Mouse (Mus musculus) gastrocnemius, postnatal 14 days (tissue): ENCODE data around the gene Spag16. TPM values are rescaled to one million over a fixed set of nuclear protein-coding genes. Genes with fewer than 3 reads are reported as not detected.

Source experiments
- DNase-seq: peaks from one replicate; pipeline ENCODE4 v3.0.0; 2021; ENCODE audit warnings: mixed read lengths
- intact Hi-C: fragments of 180-260 bp; cut with DNase I; formaldehyde crosslinking; loops from one replicate; pipeline ENCODE4 v1.15.1; 2025; ENCODE audit warnings: low total_unique reads
- total RNA-seq, 2 experiments: library from RNA; stranded (reverse); gene quantifications; 2 replicates each; pipeline ENCODE4 v1.2.3; 2021

Spag16 gene
- total RNA-seq, 2 experiments from 2014 or later: not detected

DNA sequence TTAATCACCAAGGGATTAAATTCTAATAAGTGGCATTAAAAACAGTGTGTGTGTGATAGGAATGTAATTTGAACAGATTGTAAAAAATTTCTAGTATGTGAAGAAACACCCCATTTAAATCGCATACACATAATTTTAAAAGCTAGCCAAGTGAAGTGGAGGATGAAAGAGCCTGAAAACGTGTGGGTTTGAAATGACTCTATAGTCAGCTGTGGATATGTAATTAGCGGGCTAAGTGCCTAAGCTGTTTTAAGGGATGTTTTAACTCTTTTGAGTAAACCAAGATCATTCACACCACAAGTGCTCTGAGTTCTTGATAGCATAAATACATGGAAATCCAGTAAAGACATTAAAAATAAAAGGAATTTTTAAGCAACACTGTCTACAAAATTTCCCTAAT lies 524.6 kb downstream of the Spag16 start:
- no peak for DNase-seq
- intact Hi-C loops: no loop called here

DNA sequence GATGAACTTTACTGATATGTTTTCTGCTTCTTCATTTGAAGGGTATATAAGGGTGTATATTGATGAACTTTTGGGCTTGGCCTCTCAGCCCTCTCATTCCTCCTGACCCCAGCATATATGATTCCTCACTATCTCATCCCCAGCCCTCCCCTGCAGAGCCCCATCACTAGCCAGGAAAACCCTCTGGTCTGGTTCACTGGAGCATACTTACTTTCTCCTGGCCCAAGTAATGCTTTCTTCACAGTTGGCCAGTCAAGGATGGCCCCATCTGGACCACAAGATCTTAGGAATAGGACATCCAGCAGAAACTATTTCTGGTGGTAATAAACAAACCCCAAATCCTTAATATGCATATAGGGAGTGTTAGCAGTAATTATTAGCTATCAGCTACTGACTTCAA lies 527.2 kb downstream of the Spag16 start:
- intact Hi-C loops: no loop called here
- no peak for DNase-seq

DNA sequence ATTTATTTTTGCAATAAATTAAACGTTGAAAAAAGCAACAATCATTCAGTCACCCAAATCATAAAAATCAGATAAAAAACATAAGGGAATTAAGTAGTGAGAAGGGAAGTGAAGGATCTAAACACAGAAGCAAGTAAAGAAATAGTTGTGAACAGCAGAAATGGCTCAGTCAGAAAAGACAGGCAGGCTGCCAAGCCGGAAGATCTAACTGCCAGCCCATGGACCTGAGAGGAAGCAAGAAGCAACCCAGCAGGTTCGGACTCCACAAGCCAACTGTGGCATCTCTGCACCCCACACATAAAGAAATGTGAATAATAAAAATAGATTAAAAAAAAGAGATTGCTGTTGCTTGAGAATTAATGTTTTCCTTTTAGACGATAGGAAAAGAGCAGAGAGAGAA lies 545.0 kb downstream of the Spag16 start:
- intact Hi-C loops: no loop called here
- DNase-seq: no peak

DNA sequence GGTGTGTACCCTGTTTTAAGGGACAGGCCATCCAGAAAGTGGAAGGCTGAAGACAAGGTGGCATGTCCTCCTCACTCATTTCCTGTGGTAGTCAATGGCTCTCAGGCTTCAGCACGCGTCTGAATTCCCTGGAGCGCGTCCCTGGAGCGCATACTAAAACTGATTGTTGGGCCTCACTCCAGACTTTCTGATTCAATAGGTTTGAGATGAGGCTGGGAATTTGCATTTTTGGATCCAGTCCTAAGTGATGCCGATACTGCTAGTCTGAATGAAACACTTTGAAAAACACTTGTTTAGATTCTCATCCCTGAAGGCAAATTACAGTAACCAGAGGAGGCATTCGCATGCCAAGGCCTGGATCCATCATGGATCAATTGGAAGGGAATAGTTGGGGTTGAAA lies 553.3 kb downstream of the Spag16 start:
- intact Hi-C loops: no loop called here
- DNase-seq: no peak

DNA sequence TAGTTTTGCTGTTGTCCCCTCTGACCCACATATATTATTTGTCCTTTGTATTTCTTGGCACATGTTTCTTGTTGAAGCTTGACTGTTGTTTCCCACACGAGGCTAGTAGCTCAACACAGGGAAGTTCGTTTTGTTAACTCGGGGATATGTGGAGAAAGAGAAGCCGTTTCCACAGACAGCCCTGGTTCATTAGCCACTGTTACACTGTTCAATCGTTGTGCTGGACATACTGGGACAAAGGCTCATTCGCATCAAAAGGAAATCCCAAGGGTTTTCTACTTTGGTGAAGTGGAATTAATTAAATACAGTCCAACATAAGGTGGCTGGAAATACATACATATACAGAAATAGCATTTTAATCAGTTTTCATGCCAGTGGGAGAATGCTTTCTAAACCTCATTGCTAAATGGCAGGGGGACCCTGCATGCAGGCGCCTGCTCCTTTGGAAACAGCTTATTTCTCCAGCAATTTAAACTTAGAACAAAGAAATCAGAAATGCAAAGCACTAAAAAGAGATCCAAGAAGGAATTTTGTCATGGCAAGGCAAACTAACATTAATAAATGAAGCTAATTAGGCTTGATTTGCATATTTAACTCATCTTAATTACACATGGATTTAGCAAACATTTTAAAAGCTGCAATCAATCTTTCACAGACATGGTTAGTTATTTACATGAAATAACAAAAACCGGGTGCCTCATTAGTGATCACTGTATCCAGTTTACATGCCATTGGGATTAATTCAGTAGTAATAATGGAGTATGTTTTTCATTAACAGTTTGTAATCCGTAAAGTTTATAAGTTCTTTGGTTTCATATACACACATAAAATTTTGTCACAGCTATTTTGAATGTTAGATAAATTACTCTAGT lies 615.7 kb downstream of the Spag16 start:
- intact Hi-C loops: no loop called here
- DNase-seq: no peak

DNA sequence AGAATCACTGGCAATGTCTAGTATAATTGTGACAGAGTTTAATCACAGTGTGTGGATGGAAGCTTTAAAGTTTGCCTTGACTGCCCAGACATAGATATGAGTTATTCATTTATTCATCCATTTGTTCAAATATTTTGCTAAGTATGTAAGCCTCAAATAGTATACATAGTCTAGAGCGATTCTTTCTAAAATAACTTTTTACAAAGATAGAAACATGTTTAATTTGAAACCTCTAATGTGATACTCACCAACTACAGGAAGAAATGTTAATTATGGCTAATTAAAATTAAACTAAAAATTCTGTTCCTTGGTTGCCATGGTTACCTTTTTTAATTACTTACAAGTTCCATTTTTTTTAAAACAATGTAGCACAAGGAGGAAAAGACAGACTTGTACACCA lies 653.1 kb downstream of the Spag16 start:
- DNase-seq: no peak
- intact Hi-C loops: no loop called here

DNA sequence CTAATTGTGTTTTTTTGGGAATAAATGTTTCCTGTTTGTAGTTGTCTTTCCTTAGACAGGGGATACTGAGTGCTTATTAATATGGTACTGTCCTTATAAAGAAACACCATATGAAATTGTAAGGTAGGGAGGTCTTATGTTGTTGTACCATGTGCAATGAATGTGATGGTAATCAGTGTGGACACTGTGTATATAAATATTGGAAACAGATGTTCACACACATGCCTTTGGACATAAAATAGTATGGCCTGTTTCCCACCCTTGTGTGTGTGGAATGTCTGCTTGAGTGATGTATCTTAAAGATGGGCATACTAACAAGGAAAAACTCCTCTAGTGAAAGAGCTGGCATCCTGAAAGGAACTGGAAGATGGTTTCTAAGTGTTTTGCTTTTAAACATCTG lies 692.1 kb downstream of the Spag16 start:
- intact Hi-C loops: no loop called here
- DNase-seq: no peak

DNA sequence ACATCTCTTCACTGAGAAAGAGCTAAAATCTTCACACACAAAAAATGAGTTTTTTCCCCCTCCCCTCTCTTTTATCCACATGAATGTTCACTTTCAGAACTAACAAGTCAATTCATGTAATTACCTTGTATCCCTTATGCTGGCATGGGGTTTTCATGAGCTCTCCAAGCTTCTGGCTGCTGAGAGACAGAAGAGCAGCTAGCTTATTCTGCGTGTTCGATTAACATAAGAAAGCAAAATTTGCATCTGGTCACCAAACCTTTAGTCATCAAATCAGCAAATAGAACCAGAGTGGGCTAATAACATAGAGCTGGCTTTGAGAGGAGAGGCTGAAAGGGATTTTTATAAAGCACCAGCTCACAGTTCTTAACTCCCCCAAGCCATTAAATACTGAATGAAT lies 700.4 kb downstream of the Spag16 start:
- intact Hi-C loops: no loop called here
- no peak for DNase-seq

DNA sequence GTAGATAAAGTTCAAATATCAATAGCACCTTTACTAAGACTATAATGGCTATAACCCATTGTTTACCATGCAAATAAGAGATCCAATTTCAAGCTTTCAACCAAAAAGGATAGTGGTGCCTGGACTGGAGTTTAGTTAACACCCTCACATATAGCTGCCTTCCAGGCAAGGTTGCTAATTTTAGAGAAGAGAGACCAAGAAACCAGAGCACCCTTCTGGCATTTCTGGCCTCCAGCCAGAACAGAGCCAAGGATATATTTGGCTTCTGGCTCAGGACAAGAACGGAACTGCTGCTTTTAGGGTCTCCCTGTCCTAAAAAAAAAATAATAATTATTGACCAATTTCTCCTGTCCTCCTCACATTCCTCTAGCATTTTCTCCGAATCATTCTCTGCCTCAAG lies 703.0 kb downstream of the Spag16 start:
- no peak for DNase-seq
- intact Hi-C loops: no loop called here

DNA sequence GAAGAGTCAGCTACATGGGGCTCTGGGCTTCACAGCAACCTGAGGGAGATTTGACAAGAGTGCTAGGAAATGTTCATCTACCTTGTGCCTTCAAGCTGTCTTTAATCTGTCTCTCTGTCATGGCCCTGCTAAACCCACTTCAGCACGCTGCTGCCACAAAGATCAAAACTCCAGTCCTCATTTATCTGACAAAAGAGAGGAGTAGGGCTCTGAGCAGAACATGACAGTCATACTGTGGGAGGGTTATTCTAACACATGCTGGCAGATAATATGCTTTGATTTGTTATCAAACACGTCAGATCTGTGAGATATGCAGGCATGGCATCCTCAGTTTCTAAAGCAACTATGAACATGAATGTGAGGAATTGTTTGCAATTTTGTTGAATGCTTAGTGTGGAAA lies 725.1 kb downstream of the Spag16 start:
- intact Hi-C loops: no loop called here
- no peak for DNase-seq

DNA sequence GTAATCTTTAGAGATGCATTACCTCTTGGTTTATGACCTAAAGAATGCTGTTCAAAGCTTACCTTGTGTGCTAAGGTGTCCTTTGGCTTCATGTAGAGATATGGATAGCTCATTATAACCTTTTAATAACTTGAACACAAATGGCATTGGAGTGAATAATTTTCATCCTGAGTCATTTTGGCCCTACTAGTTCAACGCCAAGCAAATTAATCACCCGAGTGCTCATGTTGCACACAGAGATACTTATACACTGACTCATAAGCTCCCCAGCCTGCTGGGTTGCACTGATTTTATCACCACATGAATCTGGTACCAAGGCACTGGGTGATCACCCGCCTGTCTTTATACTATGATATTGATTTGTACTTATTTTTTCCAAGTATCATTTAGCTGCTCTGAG lies 795.0 kb downstream of the Spag16 start:
- intact Hi-C loops: no loop called here
- DNase-seq: no peak

DNA sequence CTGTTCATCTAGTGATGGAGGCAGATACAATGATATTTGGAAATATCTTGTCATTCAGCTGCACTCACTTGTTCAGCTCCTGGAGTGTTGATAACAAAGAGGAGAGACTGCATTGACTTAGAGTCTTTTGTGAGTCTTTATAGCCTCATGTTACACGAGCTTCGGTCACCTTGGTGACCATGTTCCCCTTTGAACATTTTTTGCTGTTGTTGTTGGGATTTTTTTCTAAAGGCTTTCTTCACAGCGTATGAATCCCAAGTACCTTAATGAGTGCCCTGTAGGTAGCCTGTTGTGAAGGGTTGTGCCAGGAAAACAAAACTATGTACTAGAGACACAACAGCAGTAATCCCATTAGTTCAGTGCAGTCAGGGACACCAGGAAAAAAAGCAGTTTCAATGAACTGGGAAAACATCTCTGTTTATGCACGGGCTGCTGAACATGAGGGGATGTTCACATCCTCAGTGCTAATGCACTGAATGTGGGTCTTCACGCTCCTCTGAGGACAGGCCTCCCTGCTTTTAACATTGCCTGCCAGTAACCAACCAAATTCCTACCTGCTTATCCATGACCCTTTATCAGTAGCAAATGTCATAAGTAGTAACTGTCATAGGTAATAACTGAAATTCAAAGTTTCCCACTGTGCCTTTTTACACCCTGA lies 798.2 kb downstream of the Spag16 start:
- intact Hi-C loops: no loop called here
- no peak for DNase-seq

DNA sequence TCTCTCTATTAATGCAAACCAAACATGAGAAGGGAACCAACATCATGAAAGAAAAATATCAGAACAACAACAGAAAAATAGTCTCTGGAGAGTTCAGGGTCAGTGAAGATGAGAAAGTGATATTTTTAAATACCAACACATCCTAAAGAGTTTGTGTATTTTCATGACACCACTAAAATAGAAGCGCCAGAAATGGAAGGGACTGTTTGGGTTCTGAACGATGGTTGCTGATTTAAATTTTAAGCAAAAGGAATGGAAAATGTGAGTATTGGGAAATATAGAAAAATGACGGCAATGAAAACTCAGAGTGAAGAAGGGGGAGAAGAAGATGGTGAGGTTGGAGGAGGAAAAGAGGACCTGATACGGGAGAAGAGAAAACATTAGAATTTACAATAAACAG lies 825.9 kb downstream of the Spag16 start:
- intact Hi-C loops: no loop called here
- DNase-seq: no peak

DNA sequence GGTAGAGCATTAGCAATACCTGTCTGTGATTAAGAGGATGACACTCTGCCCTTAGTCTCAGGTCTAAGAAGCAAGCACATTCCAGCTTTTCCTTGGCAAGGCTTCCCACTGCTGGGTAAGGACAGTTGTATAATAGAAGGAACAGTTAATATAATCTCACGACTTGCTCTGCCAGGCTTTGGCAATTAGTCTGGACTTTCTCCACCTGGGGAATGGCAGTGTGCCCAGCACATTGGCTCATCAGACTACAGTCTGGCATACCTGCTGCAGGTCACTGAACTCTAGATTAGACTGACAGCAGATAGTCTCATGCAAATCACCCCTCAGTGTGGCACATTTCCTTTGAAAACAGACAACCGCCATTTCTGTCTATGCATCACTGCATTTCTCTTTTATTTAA lies 865.8 kb downstream of the Spag16 start:
- no peak for DNase-seq

DNA sequence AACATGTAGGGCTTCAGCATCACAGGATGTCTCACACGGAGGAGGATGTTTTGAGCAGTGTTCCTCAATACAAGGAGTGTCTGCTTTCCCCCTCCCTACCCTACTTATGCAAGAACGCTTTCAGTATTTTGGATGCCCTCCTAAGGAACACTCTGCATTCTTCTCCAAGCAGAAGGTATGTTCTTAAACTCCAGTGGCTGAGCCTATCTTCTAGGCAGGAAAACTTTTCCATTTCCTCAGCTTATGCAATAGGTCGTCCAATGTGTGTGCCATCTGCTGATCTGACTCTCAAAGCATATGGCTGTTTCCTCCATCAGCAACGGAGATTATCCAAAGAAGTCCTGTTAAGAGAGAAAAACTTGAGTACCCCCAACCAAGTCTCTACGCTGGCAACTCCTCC lies 873.5 kb downstream of the Spag16 start:
- intact Hi-C loops: no loop called here

More for the DNA sequence above, 865.8 kb downstream of the Spag16 start:
- intact Hi-C loops: no loop called here

DNA sequence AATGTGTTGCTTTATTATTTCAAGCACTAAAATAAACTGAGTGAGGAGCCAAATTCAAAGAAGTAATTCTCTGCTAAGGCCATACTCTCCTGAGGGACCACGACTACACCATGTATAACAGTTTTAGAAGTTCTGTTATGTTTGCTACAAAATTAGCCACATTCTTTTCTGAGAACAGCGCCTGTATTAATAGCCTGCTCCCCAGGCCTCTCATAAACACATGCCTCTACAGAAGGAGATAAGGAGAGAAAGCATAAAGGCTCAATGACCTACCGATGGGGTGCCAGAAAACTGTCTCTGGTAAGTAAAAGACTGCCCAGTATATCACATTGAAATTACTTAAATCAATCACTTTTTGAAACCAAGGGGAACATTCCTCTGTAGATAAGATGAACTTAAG lies 877.2 kb downstream of the Spag16 start:
- intact Hi-C loops: no loop called here
- DNase-seq: no peak

More for the DNA sequence above, 873.5 kb downstream of the Spag16 start:
- no peak for DNase-seq

DNA sequence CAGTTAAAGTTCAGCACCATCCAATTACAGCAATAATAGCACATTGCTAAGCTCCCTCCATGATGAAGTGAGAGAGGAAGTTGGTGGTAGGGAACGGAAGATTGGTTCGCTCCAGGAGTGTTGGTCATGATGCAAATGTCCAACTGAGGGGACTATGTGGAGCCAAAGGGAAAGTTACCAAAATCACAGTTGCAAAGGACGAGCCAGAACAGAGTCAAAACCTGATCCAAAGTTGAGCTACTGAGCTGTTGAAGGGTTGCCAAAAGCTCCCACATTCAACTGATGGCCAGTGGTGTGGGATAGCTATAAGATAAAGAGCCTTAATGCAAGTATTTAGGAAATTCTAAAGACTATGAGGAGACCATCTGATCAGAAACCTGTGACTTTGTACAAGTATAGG lies 879.1 kb downstream of the Spag16 start:
- no peak for DNase-seq
- intact Hi-C loops: no loop called here

DNA sequence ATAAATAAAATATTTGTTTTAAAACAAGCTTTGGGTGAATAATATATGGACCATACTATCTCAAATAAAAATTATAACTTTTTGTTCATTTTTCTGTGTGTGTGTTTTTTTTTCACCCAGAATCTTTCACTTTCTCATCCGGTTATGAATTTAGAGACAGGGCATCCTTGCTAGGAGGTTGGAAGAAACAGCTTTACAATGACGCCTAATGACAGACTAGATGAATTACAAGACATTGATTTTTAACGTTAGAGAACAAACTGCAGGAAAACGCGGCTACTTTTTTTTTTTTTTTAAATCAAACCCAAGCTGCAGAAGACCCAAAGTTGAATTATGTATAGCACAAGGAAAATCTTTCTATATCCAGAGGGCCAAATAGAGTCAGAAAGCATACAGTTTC lies 898.3 kb downstream of the Spag16 start:
- intact Hi-C loops: no loop called here
- no peak for DNase-seq

DNA sequence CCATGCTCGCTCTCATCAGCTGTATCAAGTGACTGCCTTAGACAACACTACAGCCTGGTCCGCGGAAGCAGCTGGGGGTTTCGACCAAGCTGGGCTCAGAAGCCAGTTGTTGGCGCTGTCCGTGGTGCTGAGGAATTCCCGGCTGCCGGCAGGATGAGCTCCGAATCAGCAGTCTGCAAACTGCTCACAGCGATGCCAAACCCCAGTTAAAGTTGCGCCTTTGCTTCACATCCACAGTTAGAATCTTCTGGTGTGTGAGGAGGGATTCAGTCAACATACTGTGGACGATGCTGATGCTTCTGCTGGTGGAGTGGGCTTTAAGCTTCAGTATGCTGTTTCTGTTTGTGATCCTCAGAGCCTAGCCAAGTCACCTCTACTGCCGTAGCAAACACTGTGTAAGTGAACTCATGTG lies 898.9 kb downstream of the Spag16 start, which contains the start of gene Vwc2l:
Gene Vwc2l (plus strand): TSS at position 61 of the 412 bp plus-strand sequence.
- DNase-seq: peak; percentile 51
- intact Hi-C loops: no loop called here
